Mouse (Mus musculus) left cerebral cortex, adult 11 months (tissue): ENCODE results near the gene Chit1.

Source experiments
- DNase-seq: peaks from one replicate; pipeline ENCODE4 v3.0.0; 2022; ENCODE audit warnings: low spot score

The Chit1 gene

GRCm38 (mm10) chr1:134079477-134080163 is 31.4 kb upstream of the Chit1 start:
- no peak for DNase-seq

DNA sequence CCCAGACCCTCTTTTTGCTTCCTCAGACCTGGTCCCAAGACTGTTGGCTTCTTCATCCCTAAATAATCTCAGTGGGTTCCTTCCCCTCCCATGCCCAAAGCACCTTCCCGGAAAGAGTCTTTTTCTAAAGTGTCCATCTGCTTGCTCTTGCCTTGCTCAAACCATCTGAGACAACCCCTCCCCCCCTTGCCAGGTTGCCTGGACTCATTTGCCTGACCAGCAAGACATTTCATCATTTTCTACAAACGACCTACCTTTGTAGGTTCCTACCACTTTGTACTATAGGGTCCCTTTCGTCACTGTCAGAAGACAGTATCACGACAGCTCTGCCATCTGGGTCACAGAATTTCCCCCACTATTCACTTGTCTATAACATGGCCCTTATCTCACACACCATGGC is 30.6 kb upstream of the Chit1 start:
- DNase-seq, result no peak

- DNase-seq, result no peak
These were observed 30.1 kb upstream of the Chit1 start for GRCm38 (mm10) chr1:134080881-134081450.

GRCm38 (mm10) chr1:134082987-134083516 is 28.0 kb upstream of the Chit1 start:
- peak; percentile 84 for DNase-seq

GRCm38 (mm10) chr1:134083676-134084075 is 27.4 kb upstream of the Chit1 start:
- no peak for DNase-seq

GRCm38 (mm10) chr1:134084128-134084527 is 26.9 kb upstream of the Chit1 start:
- no peak for DNase-seq

DNA sequence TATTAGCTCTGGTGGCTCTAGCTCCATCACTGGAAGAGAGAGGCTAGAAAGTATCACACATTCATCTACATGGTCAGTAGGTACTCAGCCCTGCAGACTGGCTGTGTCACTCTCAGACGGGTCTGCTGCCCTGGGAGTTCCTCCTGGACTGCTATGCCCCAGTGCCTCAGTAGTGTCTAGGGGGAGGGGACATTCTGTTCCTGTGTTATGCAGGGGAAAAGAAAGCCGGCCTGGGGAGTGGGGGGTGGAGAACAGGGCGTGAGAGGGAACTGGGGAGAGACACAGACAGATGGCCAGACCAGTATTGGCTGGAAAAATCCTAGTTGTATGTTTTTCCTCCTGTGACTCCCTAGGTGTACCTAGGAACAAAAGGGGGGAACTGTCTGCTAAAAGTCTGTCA is 25.0 kb upstream of the Chit1 start:
- DNase-seq, result no peak

- DNase-seq, result no peak
These were observed 24.1 kb upstream of the Chit1 start for GRCm38 (mm10) chr1:134086811-134087398.

DNA sequence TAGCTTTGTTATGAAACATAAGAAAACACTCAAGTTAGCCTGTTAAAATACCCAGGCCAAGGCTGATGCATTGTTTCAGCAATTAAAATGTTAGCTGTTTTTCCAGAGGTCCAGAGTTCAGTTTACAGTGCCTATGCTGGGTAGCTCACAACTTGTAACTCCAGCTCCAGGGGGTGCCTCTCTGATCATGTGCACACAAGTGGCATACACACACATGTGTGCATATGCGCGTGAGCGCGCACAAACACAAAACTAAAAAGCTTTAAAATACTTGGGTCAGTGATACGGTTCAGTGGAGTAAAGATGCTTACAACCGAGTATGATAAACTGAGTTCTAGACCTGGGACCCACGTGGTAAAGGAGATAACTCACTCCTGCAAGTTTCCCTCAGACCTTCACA is 22.0 kb upstream of the Chit1 start:
- no peak for DNase-seq

DNA sequence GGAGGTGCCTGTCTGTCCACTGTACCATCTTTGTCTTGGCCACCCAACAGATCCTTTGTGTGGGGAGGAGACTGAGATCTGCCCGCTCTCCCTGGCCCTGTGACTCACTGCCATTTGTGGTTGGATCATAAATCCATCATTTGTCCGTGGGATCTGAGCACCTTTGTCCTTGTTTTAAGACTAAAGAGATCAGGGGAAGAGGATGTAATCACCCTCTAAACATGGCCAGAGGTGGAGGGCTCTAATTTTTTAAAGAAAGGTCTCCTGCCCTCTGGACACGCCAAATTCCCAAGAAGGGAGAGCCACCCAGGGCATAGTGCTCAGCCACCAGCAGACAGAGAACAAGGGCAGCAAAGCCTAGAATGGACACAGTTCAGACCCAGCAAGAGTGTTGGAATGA is 19.2 kb upstream of the Chit1 start:
- no peak for DNase-seq

GRCm38 (mm10) chr1:134092368-134092767 is 18.7 kb upstream of the Chit1 start:
- no peak for DNase-seq

DNA sequence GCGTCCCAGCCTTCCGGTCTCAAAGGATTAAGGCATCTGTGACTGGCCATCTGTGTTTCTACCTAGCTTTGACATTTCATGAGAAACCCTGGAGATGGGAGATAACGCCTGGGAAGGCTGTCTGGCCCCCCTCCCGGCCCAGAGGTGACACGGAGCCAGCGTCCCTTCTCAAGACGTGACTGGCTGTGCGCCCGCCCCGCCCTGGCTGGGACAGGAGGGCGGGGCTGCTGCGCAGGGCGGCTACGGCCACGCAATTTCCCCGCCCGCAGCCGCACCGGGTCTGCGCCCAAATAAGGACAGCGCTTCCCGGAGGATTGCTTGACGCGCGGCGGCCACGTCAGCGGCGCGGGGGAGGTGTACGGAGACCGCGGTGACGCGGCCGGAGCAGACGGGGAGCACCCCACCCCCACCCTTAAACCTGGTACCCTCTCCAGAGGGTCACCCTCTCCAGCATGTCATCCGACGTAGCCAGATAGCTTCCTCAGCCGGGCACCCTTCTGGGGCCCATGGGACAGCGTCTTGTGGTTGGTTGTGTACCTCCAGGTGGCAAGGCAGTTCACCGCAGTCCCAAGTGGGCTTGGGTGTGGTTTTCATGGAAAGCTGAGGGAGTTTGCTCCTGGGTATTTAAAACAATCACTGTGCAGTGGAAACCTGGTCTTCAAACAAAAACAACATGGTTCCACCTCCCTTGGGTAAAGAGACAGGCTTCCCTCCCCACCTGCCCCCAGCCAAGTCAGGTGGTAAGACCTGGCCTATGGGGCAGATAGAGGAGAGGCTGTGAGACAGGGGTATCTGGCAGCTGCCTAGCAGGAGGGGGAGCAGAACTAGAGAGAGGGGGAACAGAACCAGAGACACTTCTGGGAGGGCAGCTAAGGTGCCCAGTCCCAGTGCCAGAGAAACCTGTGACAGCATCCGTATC is 17.9 kb upstream of the Chit1 start:
- DNase-seq, result peak; percentile 86

- no peak for DNase-seq
These were observed 17.1 kb upstream of the Chit1 start for GRCm38 (mm10) chr1:134093771-134094526.

DNA sequence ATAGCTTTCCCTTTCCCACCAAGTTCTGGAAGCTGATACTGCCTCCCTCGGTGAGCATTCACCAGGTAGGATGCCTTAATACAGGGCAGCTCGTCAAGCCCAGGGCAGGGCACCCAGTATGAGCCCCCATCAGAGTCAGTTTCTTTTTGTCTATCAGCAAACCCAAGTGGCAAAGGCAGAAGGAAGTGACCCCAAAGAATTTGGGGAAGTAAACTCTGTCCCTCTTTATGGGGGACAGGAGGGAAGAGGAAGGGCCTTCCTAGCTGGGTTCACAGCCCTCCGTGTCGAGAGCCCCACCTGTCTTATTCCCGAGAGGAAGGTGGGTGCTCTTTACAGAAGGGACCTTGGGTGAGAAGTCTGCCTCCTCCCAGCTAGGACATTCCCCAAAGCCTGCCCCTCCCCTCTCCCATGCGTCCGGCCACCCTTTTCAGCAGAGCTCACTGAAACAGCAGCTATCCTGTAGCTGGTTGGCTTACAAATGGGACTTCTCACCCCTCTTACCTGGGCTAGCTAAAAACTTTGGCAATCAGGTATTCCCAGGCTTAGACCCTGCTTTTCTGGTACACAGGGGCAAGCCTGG is 15.9 kb upstream of the Chit1 start:
- DNase-seq, result no peak

DNA sequence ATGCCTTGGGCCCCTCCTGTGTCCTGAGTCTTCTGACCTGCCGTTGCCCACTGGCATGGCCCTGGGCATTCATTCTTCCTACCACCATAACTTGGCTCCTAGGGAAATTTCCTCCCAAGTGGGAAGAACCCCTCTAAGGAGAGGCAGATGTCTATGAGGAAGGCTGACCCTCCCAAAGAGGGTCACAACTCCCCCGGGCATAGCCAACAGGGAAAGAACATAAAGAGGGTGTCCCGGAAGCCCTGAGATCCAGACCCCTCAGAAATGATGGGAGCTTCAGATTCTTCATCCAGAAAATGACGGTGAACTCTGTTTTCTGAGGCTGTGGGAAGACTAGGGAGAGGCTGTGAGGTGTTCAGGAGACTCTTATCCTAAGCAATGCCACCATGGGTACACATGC is 15.3 kb upstream of the Chit1 start:
- DNase-seq, result no peak

DNA sequence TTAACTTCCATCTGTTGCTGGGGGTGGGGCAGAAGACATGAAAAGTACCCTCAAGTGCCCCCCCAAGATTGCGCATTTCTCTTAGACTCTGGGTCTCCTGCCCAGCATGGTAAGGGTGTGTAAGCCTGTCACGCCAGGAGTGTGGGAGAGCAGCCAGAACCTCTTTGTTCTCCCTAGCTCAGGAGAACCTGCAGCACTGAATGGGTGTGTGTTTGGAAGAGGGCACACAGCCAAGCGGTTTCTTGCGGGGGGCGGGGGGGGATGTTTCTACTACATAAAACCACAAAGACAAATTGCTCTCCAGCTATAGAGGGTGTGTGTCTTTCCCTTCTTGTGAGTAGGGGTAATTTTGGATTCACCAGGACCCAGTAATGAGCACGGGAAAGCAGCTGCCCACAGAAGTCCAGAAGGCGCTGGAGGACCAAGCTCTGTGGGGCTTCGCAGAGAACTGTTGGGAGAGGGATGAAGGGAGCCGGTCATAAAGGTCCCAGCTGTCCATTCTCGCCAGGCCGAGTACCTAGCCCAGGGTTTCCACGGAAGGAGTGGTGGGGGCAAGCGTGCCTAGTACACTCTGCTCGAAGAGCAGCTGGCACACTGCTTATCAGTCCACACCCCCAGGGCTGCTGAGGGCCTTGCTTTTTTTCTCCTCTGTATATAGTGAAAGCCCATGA is 14.6 kb upstream of the Chit1 start:
- no peak for DNase-seq

GRCm38 (mm10) chr1:134097080-134097855 is 13.8 kb upstream of the Chit1 start:
- no peak for DNase-seq

GRCm38 (mm10) chr1:134097956-134098725 is 12.9 kb upstream of the Chit1 start:
- DNase-seq, result no peak
